Mouse (Mus musculus) urinary bladder, postnatal 25 days (tissue): ENCODE results near the gene Frmpd4.

Source experiments
- DNase-seq: peaks from one replicate; pipeline ENCODE4 v3.0.0; 2022; ENCODE audit warnings: low spot score

Frmpd4 gene

GRCm38 (mm10) chrX:168577131-168577530, at the start of gene Frmpd4:
Gene Frmpd4 (minus strand): TSS chrX:168577231.
- no peak for DNase-seq

- no peak for DNase-seq
Measured at GRCm38 (mm10) chrX:168595193-168595592, 18.2 kb upstream of the Frmpd4 start.

DNA sequence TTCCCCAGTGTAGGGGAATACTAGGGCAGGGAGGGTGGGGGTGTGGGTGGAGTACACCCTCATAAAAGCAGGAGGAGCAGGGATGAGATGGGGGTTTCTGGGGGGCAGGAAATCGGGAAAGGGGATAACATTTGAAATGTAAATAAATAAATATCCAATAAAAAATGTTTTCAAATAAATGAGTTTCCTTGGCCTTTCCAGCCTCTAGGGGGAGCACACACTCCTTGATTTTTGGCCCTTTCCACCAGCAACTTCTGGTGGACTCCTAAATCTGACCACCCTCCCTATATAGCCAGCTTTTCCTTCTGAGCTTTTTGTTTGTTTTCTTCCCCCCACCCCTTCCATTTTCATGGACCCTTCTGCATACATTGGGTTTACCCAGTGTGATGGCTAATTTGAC, 7.3 kb upstream of the Frmpd4 start:
- DNase-seq = no peak

GRCm38 (mm10) chrX:168571808-168572207, 5.2 kb downstream of the Frmpd4 start:
- no peak for DNase-seq

DNA sequence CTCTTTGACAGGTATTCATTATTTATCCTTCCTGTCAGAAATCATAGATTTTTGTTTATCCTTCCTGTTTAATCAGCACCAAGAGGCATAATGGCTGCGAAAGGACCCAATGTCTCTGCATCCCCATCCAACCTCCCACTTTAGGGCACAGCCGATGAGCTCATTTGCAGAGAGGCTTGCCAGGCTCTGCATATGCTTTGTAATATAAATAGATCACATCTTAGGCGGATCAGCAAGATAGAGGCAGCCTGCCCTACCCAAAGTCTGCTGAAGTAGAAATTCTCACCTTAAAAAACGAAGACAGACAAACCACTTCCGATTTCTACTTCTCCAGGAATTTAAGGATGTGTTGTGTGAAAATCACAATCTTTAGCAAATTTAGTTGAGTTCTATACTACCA, 7.8 kb downstream of the Frmpd4 start:
- DNase-seq = no peak

DNA sequence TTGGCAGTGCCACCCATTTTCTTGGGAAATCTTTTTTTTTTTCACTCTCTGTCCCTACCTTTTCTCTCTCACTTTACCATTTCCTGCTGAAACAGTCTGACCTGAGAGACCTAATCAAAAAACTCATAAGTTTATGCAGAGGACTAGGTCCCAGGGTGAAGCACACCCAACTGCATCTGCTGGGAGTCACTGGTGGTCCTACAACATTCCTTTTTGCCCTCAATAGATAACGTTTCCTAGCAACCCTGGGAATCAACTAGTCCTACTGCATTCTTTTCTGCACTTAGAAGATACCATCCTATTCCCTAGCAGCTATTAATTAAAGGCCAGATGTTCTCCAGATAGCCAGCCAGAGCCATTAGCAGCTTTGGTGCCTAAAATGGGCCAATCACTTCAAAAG, 71.8 kb downstream of the Frmpd4 start:
- DNase-seq = no peak

- DNase-seq = no peak
Measured at GRCm38 (mm10) chrX:168455233-168455632, 121.8 kb downstream of the Frmpd4 start.

GRCm38 (mm10) chrX:168431206-168431605, 145.8 kb downstream of the Frmpd4 start:
- DNase-seq = no peak

DNA sequence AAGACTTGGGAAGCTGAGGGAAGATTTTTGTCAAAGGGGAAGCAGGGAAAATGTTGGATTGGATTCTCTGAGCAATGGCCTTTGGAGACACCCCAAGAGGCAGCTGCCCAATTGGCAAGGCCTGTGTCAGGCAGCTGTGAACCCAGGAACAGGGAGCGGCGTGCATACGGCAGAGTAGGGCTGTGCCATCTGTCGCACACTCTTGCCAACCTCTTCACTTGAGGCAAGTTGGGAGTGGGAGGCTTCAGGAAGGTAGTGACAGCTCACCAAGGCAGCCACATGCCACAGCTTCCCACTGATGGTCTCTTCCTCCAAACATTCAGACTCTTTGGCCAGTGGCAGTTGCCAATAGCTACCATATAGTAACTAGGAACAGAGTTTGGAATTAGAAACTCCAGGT, 147.2 kb downstream of the Frmpd4 start:
- DNase-seq = no peak

DNA sequence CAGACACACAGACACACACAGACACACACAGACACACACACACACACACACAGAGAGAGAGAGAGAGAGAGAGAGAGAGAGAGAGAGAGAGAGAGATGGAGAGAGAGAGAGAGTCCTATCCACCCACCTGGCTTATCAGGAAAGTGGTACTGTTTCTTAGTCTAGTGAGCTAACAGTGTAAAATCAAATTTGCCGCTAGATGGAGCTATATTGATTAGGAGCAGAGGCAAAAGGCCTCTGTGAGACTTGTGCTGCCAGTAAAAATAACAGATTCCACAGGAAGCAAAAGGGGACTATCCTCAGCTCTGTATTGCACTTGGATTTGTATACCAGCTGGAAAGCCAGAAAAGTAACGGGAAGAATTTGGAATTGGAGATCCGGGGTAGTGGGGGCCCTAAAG, 161.6 kb downstream of the Frmpd4 start:
- DNase-seq = no peak

GRCm38 (mm10) chrX:168403512-168403911, 173.5 kb downstream of the Frmpd4 start:
- DNase-seq = no peak

DNA sequence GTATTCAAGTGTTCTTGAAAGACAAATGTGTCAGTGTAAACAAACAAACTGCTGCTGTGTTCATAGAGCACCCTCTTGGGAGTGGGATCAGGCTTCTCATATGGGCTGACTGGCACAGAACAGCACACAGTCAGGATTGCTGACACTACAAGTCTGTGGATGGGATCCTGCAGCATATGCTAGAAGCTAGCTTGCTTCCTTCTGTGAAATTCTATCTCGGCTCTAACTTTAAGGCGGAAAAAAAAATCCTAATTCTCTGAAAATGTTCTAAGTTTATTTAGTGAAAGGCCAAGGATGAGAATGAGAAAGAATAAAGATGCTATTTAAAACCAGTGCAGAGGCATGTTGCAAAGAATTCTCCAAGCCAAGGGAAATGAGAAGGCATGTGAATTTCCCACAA, 226.6 kb downstream of the Frmpd4 start:
- no peak for DNase-seq

DNA sequence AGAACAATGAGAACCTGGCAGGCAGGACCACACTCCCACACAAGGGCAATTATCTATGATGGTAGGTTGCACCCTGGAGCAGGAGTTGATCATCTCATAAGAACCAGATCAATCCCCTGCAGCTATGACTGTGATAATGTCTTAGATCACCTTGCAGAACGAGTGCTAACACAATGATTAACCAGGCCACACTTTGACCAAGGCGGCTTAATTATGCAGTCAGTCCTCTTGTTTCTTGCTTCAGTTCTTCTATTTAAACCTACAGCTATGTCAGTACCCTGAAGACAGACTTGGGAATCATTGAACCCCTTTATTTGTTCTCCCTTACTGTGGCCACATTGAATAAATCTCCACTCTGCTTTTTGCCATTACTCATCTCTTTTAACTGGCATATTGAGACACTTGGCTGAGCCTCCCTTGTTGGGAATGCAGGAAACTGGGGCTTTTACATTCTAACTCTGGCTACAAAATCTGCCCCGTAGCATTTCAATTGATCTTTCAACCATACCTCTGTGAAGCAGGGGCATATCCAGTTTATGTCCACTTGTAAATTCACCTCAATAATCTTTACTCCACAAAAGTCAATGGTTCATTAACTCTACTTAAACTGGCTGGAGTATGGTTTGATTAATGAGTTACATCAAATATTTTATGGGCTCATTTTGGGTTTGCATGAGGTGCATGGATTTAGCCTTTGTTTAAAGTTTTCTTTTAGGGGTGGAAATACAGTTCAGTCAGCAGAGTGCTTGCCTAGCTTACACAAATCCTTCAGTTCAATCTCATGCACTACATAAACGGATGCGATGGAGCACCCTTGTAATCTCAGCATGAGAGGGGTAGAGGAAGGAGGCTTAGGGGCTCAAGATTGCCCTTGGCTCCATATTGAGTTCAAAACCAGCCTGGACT, 227.5 kb downstream of the Frmpd4 start:
- DNase-seq = no peak

GRCm38 (mm10) chrX:168338212-168338611, 238.8 kb downstream of the Frmpd4 start:
- DNase-seq = no peak

GRCm38 (mm10) chrX:168325161-168325560, 251.9 kb downstream of the Frmpd4 start:
- DNase-seq = no peak

DNA sequence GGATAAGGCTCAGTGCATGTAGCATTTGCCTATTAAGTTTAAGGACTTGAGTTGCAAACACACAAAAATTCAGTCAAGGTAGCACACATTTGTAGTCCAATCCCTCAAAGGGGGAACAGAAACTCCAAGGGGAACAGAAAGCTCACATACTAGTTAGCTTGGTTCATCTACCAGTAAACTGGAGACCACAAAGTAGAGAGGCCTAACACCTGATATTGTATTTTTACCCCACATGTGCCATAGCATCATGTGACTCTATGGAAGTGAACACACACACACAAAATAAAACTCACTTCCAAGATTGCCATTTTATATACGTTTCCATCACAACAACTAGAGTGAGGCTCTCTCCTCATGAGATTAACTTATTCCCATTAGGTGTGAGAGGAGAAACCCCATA, 264.9 kb downstream of the Frmpd4 start:
- DNase-seq = no peak

DNA sequence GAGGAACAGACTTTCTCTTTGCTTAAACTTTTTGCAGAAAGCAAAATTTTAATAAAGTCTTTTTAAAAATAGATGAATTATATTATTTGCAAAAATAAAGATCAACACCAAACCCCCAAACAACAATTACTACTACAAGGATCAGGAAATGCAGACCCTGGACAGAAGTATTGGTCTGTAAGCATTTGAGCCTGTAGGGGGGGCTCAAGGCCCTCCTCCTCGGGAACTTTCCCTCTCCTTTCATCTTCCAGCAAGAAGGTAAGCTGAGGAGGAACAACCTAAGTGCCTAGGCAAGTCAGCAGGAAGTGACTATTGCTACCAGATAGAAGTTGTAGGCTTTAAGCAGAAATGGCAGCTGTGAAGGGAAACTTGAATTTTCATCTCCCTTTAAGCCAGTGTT, 266.9 kb downstream of the Frmpd4 start:
- DNase-seq = no peak

DNA sequence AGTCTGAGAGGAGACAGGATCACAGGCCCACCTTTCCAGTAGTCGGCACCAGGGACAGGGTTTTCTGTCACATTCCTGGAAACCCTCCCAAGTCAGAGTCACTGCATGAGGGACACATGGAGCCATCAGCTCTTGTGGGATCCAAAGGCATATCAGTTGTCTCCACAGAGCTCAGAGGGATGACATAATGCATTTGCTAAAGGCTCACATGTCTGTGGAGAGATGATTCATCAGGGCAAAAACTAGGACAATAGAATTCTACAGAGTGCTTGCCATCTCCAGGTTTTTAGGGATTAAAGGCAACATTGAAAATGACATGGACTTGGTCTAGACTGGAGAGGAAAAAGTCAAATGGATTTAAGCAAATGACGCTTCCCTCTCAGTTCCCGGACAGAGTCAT, 284.5 kb downstream of the Frmpd4 start:
- no peak for DNase-seq

DNA sequence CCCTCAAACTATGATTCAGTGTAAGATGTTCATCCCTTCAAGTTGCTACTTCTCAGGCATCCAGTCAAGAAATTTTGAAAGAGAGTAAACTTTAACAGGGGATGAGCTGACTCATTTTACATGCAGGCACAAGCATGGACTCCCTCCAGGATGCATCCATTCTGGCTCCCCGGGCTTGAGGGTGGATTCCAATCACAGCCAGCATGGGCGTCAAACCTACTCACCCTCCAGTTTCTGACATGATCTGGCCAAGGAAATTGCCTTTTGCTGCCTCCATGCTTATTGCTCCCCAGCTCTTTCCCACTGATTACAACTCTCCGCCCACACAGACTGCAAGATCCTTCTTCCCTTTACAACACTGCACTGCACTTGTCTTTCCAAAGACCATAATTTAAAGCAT, 370.0 kb downstream of the Frmpd4 start:
- DNase-seq = no peak

DNA sequence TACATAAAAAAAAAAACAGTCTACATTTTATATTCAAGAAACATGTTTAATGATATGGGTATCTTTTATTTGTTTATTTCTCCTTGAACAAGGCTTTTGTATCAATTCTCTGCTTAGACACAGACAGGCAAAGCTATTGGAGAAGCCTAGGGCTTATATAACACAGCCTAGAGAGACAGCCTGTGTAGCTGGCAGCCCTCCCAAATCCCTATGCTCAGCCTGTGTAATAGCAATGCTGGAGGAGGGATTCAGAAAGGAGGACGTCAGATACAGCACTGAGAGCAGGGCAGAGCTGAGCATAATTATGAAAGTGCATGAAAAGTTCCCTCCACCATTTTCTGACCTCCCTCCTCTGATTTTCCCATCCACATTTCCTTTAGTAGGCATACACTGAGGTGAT, 385.1 kb downstream of the Frmpd4 start:
- no peak for DNase-seq

- DNase-seq = no peak
Measured at GRCm38 (mm10) chrX:168189563-168189962, 387.5 kb downstream of the Frmpd4 start.

DNA sequence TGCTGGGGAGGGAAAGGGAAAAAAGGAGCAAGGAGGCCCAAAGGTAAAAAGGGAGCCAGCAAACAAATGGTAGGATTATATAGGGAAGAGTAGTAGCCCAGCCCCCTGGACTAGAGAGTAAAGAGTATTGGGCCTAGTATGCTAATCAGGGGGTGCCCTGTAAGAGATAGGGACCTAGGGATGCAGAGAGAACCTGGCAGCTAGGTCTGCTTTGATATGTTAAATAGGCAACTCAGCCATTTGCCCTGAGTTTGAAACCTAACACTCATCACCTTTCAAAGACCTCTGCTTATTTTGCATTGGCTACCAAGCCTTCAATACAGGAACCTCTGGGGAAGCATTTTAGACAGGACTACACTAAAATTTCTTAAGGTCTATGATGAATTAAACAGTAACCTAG, 414.0 kb downstream of the Frmpd4 start:
- DNase-seq = no peak

GRCm38 (mm10) chrX:168158866-168159265, 418.2 kb downstream of the Frmpd4 start:
- DNase-seq = no peak

DNA sequence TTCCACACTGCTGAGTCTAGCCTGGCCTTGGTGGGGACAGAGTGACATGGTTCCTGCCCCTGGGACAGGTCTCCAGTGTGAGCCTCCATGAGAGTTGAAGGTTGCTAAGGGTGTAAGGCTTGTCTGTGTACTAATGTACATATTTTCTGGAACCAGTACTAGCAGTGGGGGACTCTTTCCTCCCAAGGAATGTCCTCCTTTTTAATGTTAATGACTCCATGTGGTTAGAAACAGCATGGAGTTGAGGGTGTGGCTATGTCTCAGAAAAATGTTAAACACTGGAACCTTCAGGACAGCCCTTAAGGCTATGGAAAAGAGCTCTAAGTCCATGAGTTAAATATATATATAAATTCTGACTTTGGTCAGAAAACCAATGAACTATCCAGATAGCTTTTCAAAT, 436.0 kb downstream of the Frmpd4 start:
- no peak for DNase-seq
